Mouse (Mus musculus): ENCODE results near the gene Celsr1. TPM values are rescaled to one million over a fixed set of nuclear protein-coding genes. Genes with fewer than 3 reads are reported as not detected.

Celsr1 gene
- polyA plus RNA-seq, 1 experiment from 2014 or later: 4.2 TPM

DNA sequence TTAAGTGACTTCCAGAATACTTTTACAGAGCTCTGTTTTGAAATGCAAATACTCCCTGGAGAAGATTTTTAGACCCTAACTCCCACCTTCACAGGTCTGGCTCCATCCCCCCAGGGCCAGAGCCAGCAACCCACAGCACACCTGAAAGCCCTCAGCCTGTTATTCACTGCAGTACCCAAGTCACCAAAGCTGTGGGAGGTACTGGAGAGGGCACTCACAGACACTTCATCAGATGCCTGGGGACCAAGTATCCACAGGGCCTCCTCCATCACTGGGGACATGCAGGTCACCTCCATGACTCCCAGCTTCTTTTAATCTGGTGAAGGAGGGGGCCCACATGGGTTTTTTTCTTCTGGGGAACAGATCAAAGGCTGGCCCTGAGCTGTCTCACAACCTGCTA lies 40.2 kb downstream of the Celsr1 start:
- ATAC-seq (ENCODE audit: insufficient number of reproducible peaks, low FRiP score, low TSS enrichment, low read depth): no peak
- Histone ChIP-seq H3K27ac (replicated peaks) (no peak overlapping the region), H3K27me3 (no peaks in the 10 kb centered on the region), H3K4me1 (peaks cover 44% of the 10 kb centered on the region), H3K36me3 (no peaks in the 10 kb centered on the region), H3K4me2 (replicated peaks) (no peak overlapping the region), H3K4me3 (replicated peaks) (no peak overlapping the region), H3K9ac (no peak overlapping the region), H3K9me3 (replicated peaks) (no peaks in the 10 kb centered on the region)

DNA sequence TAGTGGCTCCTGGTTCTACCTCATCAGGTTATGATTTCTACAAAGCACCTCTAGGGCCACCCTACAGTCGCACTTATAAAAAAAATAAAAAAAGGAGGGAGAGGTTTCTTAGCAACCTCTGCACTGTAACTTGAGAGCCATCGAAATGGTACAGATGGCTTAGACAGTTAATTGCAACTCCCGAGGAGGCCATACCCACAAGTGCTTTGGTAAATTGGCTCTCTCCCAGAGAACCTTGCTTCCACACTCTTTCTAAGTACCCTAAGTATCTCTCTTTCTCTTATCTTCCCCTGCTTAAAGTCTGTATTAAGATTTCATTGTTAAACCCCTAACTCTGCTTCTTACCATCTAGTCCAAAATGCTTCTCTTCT lies 41.5 kb downstream of the Celsr1 start:
- Histone ChIP-seq H3K9me3 (replicated peaks) (no peaks in the 10 kb centered on the region), H3K4me1 (peaks cover 44% of the 10 kb centered on the region), H3K27me3 (no peaks in the 10 kb centered on the region), H3K4me2 (replicated peaks) (no peak overlapping the region), H3K9ac (no peak overlapping the region), H3K36me3 (no peaks in the 10 kb centered on the region), H3K4me3 (replicated peaks) (no peak overlapping the region), H3K27ac (replicated peaks) (no peak overlapping the region)
- 5% methylated on average over 3 of the region's 3 CpGs for WGBS
- 0 out of 2 replicates have a peak, but pooled peaks have one; percentile 44 for ATAC-seq (ENCODE audit: insufficient number of reproducible peaks, low FRiP score, low TSS enrichment, low read depth)

- H3K27ac ChIP-seq (replicated peaks): peak overlapping the region; percentile 58; the same call in 1 of the 2 replicates
- no peak overlapping the region for H3K4me2 ChIP-seq (replicated peaks)
- peak; percentile 27; the same call in 1 of the 2 replicates for ATAC-seq (ENCODE audit: insufficient number of reproducible peaks, low FRiP score, low TSS enrichment, low read depth)
- WGBS: 39% methylated on average over 5 of the region's 5 CpGs
- H3K4me1 ChIP-seq: peaks cover 44% of the 10 kb centered on the region
- no peaks in the 10 kb centered on the region for H3K27me3 ChIP-seq
- H3K9ac ChIP-seq: no peak overlapping the region
- H3K36me3 ChIP-seq: no peaks in the 10 kb centered on the region
- no peak overlapping the region for H3K4me3 ChIP-seq (replicated peaks)
- H3K9me3 ChIP-seq (replicated peaks): no peaks in the 10 kb centered on the region
Observed at GRCm38 (mm10) chr15:85991453-85992124, 42.0 kb downstream of the Celsr1 start.

- Histone ChIP-seq H3K4me2 (replicated peaks) (no peak overlapping the region), H3K9me3 (replicated peaks) (no peaks in the 10 kb centered on the region), H3K27me3 (no peaks in the 10 kb centered on the region), H3K36me3 (no peaks in the 10 kb centered on the region), H3K4me3 (replicated peaks) (no peak overlapping the region), H3K27ac (replicated peaks) (peak overlapping the region; percentile 58; the same call in 1 of the 2 replicates), H3K4me1 (peaks cover 44% of the 10 kb centered on the region), H3K9ac (no peak overlapping the region)
- WGBS: 80% methylated on average over 17 of the region's 17 CpGs
- no peak for ATAC-seq (ENCODE audit: insufficient number of reproducible peaks, low FRiP score, low TSS enrichment, low read depth)
Observed at GRCm38 (mm10) chr15:85990696-85991443, 42.7 kb downstream of the Celsr1 start.

DNA sequence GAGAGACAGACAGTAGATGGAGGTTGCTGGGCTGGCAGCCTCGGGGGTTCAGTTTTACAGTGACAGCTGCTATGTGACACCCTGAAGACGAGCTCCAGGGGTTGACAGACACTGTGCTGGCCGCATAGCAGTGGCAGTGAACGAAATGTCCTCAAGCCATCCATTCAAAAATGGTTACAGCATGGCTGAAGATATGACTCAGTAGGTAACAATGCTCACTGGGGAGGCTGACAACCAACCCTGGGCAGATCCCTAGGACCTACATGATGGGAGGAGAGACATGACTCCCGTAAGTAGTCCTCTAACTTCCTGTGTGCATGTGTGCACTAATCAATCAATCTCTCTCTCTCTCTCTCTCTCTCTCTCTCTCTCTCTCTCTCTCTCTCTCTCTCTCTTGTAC lies 45.7 kb downstream of the Celsr1 start:
- Histone ChIP-seq H3K27ac (replicated peaks) (no peak overlapping the region), H3K36me3 (no peaks in the 10 kb centered on the region), H3K4me2 (replicated peaks) (no peak overlapping the region), H3K9ac (no peak overlapping the region), H3K4me1 (peaks cover 19% of the 10 kb centered on the region), H3K9me3 (replicated peaks) (no peaks in the 10 kb centered on the region), H3K27me3 (no peaks in the 10 kb centered on the region), H3K4me3 (replicated peaks) (no peak overlapping the region)
- ATAC-seq (ENCODE audit: insufficient number of reproducible peaks, low FRiP score, low TSS enrichment, low read depth): no peak
- 58% methylated on average over 5 of the region's 5 CpGs for WGBS

- 72% methylated on average over 4 of the region's 4 CpGs for WGBS
- Histone ChIP-seq H3K27ac (replicated peaks) (no peak overlapping the region), H3K9ac (no peak overlapping the region), H3K27me3 (no peaks in the 10 kb centered on the region), H3K36me3 (no peaks in the 10 kb centered on the region), H3K9me3 (replicated peaks) (no peaks in the 10 kb centered on the region), H3K4me1 (peaks cover 16% of the 10 kb centered on the region), H3K4me3 (replicated peaks) (no peak overlapping the region), H3K4me2 (replicated peaks) (no peak overlapping the region)
- no peak; the same call in 1 of the 2 replicates for ATAC-seq (ENCODE audit: insufficient number of reproducible peaks, low FRiP score, low TSS enrichment, low read depth)
Observed at GRCm38 (mm10) chr15:85986170-85986569, 47.4 kb downstream of the Celsr1 start.

DNA sequence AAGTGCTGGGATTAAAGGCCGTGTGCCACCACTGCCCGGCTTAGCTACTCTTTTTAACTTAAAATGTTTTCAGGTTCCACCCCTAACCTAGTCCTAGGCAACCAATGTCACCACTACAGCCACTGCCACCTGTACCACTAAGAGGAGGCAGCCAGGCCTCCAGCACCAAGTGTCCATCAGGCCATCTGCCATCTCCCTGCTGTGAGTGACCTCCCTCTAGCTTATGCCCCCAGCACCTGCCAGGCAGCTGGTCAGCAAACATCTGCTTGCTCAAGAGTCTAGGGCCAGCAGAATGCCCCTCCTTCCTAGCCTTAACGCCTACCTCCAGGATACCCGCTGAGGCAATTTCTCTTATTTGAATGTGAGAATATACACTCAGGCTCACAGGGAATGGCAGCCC lies 48.0 kb downstream of the Celsr1 start:
- no peak overlapping the region for H3K9ac ChIP-seq
- no peak for ATAC-seq (ENCODE audit: insufficient number of reproducible peaks, low FRiP score, low TSS enrichment, low read depth)
- 79% methylated on average over 4 of the region's 4 CpGs for WGBS
- no peak overlapping the region for H3K4me2 ChIP-seq (replicated peaks)
- H3K4me3 ChIP-seq (replicated peaks): no peak overlapping the region
- H3K4me1 ChIP-seq: peaks cover 10% of the 10 kb centered on the region
- H3K27me3 ChIP-seq: no peaks in the 10 kb centered on the region
- H3K27ac ChIP-seq (replicated peaks): no peak overlapping the region
- no peaks in the 10 kb centered on the region for H3K9me3 ChIP-seq (replicated peaks)
- H3K36me3 ChIP-seq: no peaks in the 10 kb centered on the region

GRCm38 (mm10) chr15:85983131-85983530 lies 50.4 kb downstream of the Celsr1 start:
- H3K4me2 ChIP-seq (replicated peaks): no peak overlapping the region
- H3K4me1 ChIP-seq: peaks cover 10% of the 10 kb centered on the region
- ATAC-seq (ENCODE audit: insufficient number of reproducible peaks, low FRiP score, low TSS enrichment, low read depth): no peak
- H3K9me3 ChIP-seq (replicated peaks): no peaks in the 10 kb centered on the region
- 85% methylated on average over 7 of the region's 7 CpGs for WGBS
- no peak overlapping the region for H3K9ac ChIP-seq
- no peaks in the 10 kb centered on the region for H3K36me3 ChIP-seq
- no peaks in the 10 kb centered on the region for H3K27me3 ChIP-seq
- H3K4me3 ChIP-seq (replicated peaks): no peak overlapping the region
- no peak overlapping the region for H3K27ac ChIP-seq (replicated peaks)

GRCm38 (mm10) chr15:85982416-85982775 lies 51.2 kb downstream of the Celsr1 start:
- Histone ChIP-seq H3K36me3 (no peaks in the 10 kb centered on the region), H3K4me1 (peaks cover 11% of the 10 kb centered on the region), H3K4me3 (replicated peaks) (no peak overlapping the region), H3K27ac (replicated peaks) (0 out of 2 replicates have a peak overlapping the region, but pooled peaks have one; percentile 14), H3K9ac (no peak overlapping the region), H3K27me3 (no peaks in the 10 kb centered on the region), H3K9me3 (replicated peaks) (no peaks in the 10 kb centered on the region), H3K4me2 (replicated peaks) (no peak overlapping the region)
- ATAC-seq (ENCODE audit: insufficient number of reproducible peaks, low FRiP score, low TSS enrichment, low read depth): no peak
- WGBS: 50% methylated on average over 3 of the region's 3 CpGs

DNA sequence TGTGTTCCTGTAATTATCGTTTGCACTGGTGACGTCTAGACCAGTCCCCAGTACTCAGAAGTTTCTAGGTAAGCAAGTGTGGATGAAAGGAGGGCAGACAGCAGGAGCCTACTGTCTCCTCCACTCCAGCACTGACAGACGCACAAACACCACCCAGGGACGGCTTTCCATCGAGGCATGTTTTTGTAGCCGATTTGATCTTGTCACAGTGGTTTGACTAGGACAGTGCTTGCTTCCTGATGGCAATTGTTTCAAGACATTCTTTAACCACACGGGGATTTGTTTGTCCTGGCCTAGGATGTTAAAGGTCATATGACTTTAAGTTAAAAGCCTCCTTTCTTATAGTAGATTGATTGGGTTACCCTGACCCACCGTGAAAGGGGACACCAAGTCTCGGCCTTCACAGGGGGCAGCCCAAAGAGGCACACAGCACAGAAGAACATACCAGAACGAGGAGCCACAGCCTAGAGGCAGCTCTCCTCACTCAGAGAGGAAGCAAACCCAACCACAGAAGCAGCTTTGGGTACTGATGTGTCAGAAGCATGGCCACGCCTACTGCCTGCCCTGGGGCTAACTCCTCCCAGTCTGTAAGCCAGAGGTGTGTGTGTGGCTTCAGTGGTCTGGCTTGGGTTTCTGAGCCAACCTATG lies 51.7 kb downstream of the Celsr1 start:
- Histone ChIP-seq H3K9me3 (replicated peaks) (no peaks in the 10 kb centered on the region), H3K27ac (replicated peaks) (0 out of 2 replicates have a peak overlapping the region, but pooled peaks have one; percentile 14)
- 19% methylated on average over 11 of the region's 11 CpGs for WGBS

GRCm38 (mm10) chr15:85977086-85977485 lies 56.5 kb downstream of the Celsr1 start:
- no peak overlapping the region for H3K27ac ChIP-seq (replicated peaks)

More for the DNA sequence above, 51.7 kb downstream of the Celsr1 start:
- Histone ChIP-seq H3K36me3 (no peaks in the 10 kb centered on the region), H3K9ac (no peak overlapping the region), H3K4me2 (replicated peaks) (no peak overlapping the region), H3K4me1 (peaks cover 16% of the 10 kb centered on the region), H3K4me3 (replicated peaks) (no peak overlapping the region), H3K27me3 (no peaks in the 10 kb centered on the region)
- ATAC-seq (ENCODE audit: insufficient number of reproducible peaks, low FRiP score, low TSS enrichment, low read depth): no peak

More at GRCm38 (mm10) chr15:85977086-85977485, 56.5 kb downstream of the Celsr1 start:
- H3K4me2 ChIP-seq (replicated peaks): no peak overlapping the region
- no peaks in the 10 kb centered on the region for H3K27me3 ChIP-seq
- H3K9me3 ChIP-seq (replicated peaks): no peaks in the 10 kb centered on the region
- ATAC-seq (ENCODE audit: insufficient number of reproducible peaks, low FRiP score, low TSS enrichment, low read depth): no peak; the same call in 1 of the 2 replicates
- no peak overlapping the region for H3K9ac ChIP-seq
- WGBS: 73% methylated on average over 9 of the region's 9 CpGs
- H3K4me3 ChIP-seq (replicated peaks): no peak overlapping the region
- no peaks in the 10 kb centered on the region for H3K36me3 ChIP-seq
- peaks cover 44% of the 10 kb centered on the region for H3K4me1 ChIP-seq
